Mouse (Mus musculus) hindbrain, embryonic 10.5 days (tissue): ENCODE results near the gene Car14. TPM values are rescaled to one million over a fixed set of nuclear protein-coding genes. Genes with fewer than 3 reads are reported as not detected.
"Not testable (repeated sequence)": the region's sequence is repeated elsewhere in the genome, so short reads cannot be mapped to it uniquely, and the experiment has no call there.

Experiments used
- DNase-seq: peaks from one replicate; pipeline ENCODE4 v3.0.0-alpha.2; 2017; ENCODE audit warnings: low spot score
- H3K27ac ChIP-seq: fragments of 300-500 bp; sonication (generic); 2 replicates; pipeline ENCODE4 v1.5.1; 2016; ENCODE audit warnings: mild to moderate bottlenecking, moderate library complexity
- H3K27me3 ChIP-seq: fragments of 300-500 bp; sonication (generic); 2 replicates; pipeline ENCODE4 v1.6.1; 2016; ENCODE audit warnings: mild to moderate bottlenecking; ENCODE audit not compliant: poor library complexity, insufficient read depth, severe bottlenecking
- H3K36me3 ChIP-seq: fragments of 300-500 bp; sonication (generic); 2 replicates; pipeline ENCODE4 v1.6.1; 2016; ENCODE audit warnings: mild to moderate bottlenecking, moderate library complexity
- H3K4me1 ChIP-seq: fragments of 300-500 bp; sonication (generic); replicated peaks from 2 replicates; pipeline ENCODE4 v1.6.1; 2016; ENCODE audit warnings: mild to moderate bottlenecking
- H3K4me3 ChIP-seq: fragments of 300-500 bp; sonication (generic); 2 replicates; pipeline ENCODE4 v1.5.1; 2016; ENCODE audit warnings: mild to moderate bottlenecking, moderate library complexity
- H3K9me3 ChIP-seq: fragments of 300-500 bp; sonication (generic); 2 replicates; pipeline ENCODE4 v1.6.1; 2016; ENCODE audit warnings: mild to moderate bottlenecking, moderate library complexity
- WGBS: fragments of 180-500 bp; shearing (Covaris S2); methylation state at CpG from one replicate; pipeline ENCODE4 v1.1.7; 2016; 5-methylcytosine and 5-hydroxymethylcytosine counted together
- polyA plus RNA-seq: library from polyadenylated mRNA; unstranded; fragments of >200 nt; fragmentation: Nextera tagmentation; extraction: Ambion mirVana; gene quantifications from 2 replicates; pipeline ENCODE4 v1.2.1, GENCODE M21; 2016

The Car14 gene
- polyA plus RNA-seq, 1 experiment from 2014 or later: 50.1 TPM

GRCm38 (mm10) chr3:95933111-95933750 lies 28.7 kb upstream of the Car14 start:
- peaks cover 56% of the 10 kb centered on the region for H3K36me3 ChIP-seq
- no peak overlapping the region for H3K27ac ChIP-seq
- H3K4me3 ChIP-seq: no peak overlapping the region
- peaks cover 22% of the 10 kb centered on the region for H3K4me1 ChIP-seq
- DNase-seq: no peak
- 96% methylated on average over 7 of the region's 7 CpGs for WGBS
- no peaks in the 10 kb centered on the region for H3K9me3 ChIP-seq
- H3K27me3 ChIP-seq: no peaks in the 10 kb centered on the region

GRCm38 (mm10) chr3:95932566-95932965 lies 28.1 kb upstream of the Car14 start:
- H3K27ac ChIP-seq: no peak overlapping the region
- H3K9me3 ChIP-seq: no peaks in the 10 kb centered on the region
- H3K36me3 ChIP-seq: peaks cover 50% of the 10 kb centered on the region
- 0 out of 2 replicates have a peak overlapping the region, but pooled peaks have one; percentile 31 for H3K4me3 ChIP-seq
- H3K4me1 ChIP-seq: peaks cover 22% of the 10 kb centered on the region
- no peak for DNase-seq
- H3K27me3 ChIP-seq: no peaks in the 10 kb centered on the region
- 95% methylated on average over 7 of the region's 7 CpGs for WGBS

- H3K27ac ChIP-seq: no peak overlapping the region
- DNase-seq: no peak
- no peaks in the 10 kb centered on the region for H3K27me3 ChIP-seq
- H3K4me3 ChIP-seq: peak overlapping the region; percentile 31; the same call in 1 of the 2 replicates
- H3K9me3 ChIP-seq: no peaks in the 10 kb centered on the region
- peaks cover 22% of the 10 kb centered on the region for H3K4me1 ChIP-seq
- WGBS: 59% methylated on average over 1 of the region's 1 CpGs
- H3K36me3 ChIP-seq: peaks cover 46% of the 10 kb centered on the region
Measured at GRCm38 (mm10) chr3:95932157-95932556, 27.7 kb upstream of the Car14 start.

GRCm38 (mm10) chr3:95931471-95931870 lies 27.0 kb upstream of the Car14 start:
- no peak for DNase-seq
- H3K36me3 ChIP-seq: peaks cover 39% of the 10 kb centered on the region
- H3K4me1 ChIP-seq: peaks cover 22% of the 10 kb centered on the region
- H3K4me3 ChIP-seq: peak overlapping the region; percentile 97
- no peaks in the 10 kb centered on the region for H3K9me3 ChIP-seq
- H3K27ac ChIP-seq: no peak overlapping the region
- no peaks in the 10 kb centered on the region for H3K27me3 ChIP-seq
- 94% methylated on average over 1 of the region's 1 CpGs for WGBS

- Histone ChIP-seq H3K4me1 (peaks cover 22% of the 10 kb centered on the region), H3K27ac (peak overlapping the region; percentile 99), H3K9me3 (no peaks in the 10 kb centered on the region), H3K4me3 (peak overlapping the region; percentile 97), H3K27me3 (no peaks in the 10 kb centered on the region), H3K36me3 (peaks cover 34% of the 10 kb centered on the region)
- 6% methylated on average over 5 of the region's 5 CpGs for WGBS
- no peak for DNase-seq
Measured at GRCm38 (mm10) chr3:95930471-95930789, 25.9 kb upstream of the Car14 start.

GRCm38 (mm10) chr3:95929581-95930470 lies 25.3 kb upstream of the Car14 start:
- Histone ChIP-seq H3K4me1 (peaks cover 22% of the 10 kb centered on the region), H3K9me3 (no peaks in the 10 kb centered on the region), H3K27ac (peak overlapping the region; percentile 99), H3K36me3 (peaks cover 28% of the 10 kb centered on the region), H3K4me3 (peak overlapping the region; percentile 97), H3K27me3 (no peaks in the 10 kb centered on the region)
- DNase-seq: peak; percentile 67
- under 1% methylated on average over 105 of the region's 105 CpGs for WGBS

- under 1% methylated on average over 49 of the region's 49 CpGs for WGBS
- Histone ChIP-seq H3K9me3 (no peaks in the 10 kb centered on the region), H3K4me3 (peak within 1 kb of the TSS; percentile 97), H3K27me3 (no peaks in the 10 kb centered on the region), H3K27ac (peak within 1 kb of the TSS; percentile 99), H3K4me1 (peaks cover 22% of the 10 kb centered on the region), H3K36me3 (peaks cover 19% of the 10 kb centered on the region)
- DNase-seq: peak; percentile 95
Measured at GRCm38 (mm10) chr3:95928658-95929503, 24.4 kb upstream of the Car14 start, which contains the start of gene Anp32e. TSS of gene Anp32e (plus strand) at chr3:95929246.

- Histone ChIP-seq H3K9me3 (no peaks in the 10 kb centered on the region), H3K36me3 (peaks cover 12% of the 10 kb centered on the region), H3K4me3 (peak overlapping the region; percentile 97), H3K27me3 (no peaks in the 10 kb centered on the region), H3K27ac (peak overlapping the region; percentile 99), H3K4me1 (peaks cover 22% of the 10 kb centered on the region)
- WGBS: 77% methylated on average over 6 of the region's 6 CpGs
- no peak for DNase-seq
Measured at GRCm38 (mm10) chr3:95928261-95928657, 23.8 kb upstream of the Car14 start.

- Histone ChIP-seq H3K4me1 (peaks cover 4% of the 10 kb centered on the region; the same call in 1 of the 2 replicates), H3K27ac (no peak overlapping the region), H3K36me3 (no peaks in the 10 kb centered on the region), H3K4me3 (no peak overlapping the region), H3K9me3 (no peaks in the 10 kb centered on the region), H3K27me3 (no peaks in the 10 kb centered on the region)
- no peak for DNase-seq
- WGBS: 81% methylated on average over 5 of the region's 5 CpGs
Measured at GRCm38 (mm10) chr3:95925087-95925486, 20.6 kb upstream of the Car14 start.

GRCm38 (mm10) chr3:95924185-95924584 lies 19.7 kb upstream of the Car14 start:
- H3K36me3 ChIP-seq: no peaks in the 10 kb centered on the region
- peaks cover 4% of the 10 kb centered on the region; the same call in 1 of the 2 replicates for H3K4me1 ChIP-seq
- H3K27me3 ChIP-seq: no peaks in the 10 kb centered on the region
- no peaks in the 10 kb centered on the region for H3K9me3 ChIP-seq
- DNase-seq: no peak
- H3K4me3 ChIP-seq: no peak overlapping the region
- WGBS: 77% methylated on average over 4 of the region's 4 CpGs
- no peak overlapping the region for H3K27ac ChIP-seq

GRCm38 (mm10) chr3:95923429-95923828 lies 18.9 kb upstream of the Car14 start:
- H3K36me3 ChIP-seq, DNase-seq, H3K4me3 ChIP-seq, H3K9me3 ChIP-seq, H3K4me1 ChIP-seq, H3K27ac ChIP-seq, H3K27me3 ChIP-seq: not testable (repeated sequence)
- WGBS: 95% methylated on average over 7 of the region's 7 CpGs

GRCm38 (mm10) chr3:95920532-95920931 lies 16.0 kb upstream of the Car14 start:
- H3K27ac ChIP-seq: not testable (repeated sequence)

More at GRCm38 (mm10) chr3:95920532-95920931, 16.0 kb upstream of the Car14 start:
- not testable (repeated sequence) for H3K4me1 ChIP-seq, H3K36me3 ChIP-seq, H3K9me3 ChIP-seq, DNase-seq, H3K4me3 ChIP-seq, H3K27me3 ChIP-seq
- 68% methylated on average over 2 of the region's 2 CpGs for WGBS
